Mouse (Mus musculus) granulocyte monocyte progenitor cell, adult 5-6 weeks (primary cell): ENCODE measurements at regions not wholly inside any gene's neighbourhood (a gene's known extent, or its start where the extent isn't known, plus 50 kb on each side); places are given as distances from the start of the nearest gene placed in this dataset.

Source experiments
- ATAC-seq: replicated peaks from 2 replicates; pipeline ENCODE4 v1.8.0; 2016; ENCODE audit warnings: mild to moderate bottlenecking, moderate TSS enrichment, inconsistent platforms; ENCODE audit not compliant: poor library complexity, severe bottlenecking

DNA sequence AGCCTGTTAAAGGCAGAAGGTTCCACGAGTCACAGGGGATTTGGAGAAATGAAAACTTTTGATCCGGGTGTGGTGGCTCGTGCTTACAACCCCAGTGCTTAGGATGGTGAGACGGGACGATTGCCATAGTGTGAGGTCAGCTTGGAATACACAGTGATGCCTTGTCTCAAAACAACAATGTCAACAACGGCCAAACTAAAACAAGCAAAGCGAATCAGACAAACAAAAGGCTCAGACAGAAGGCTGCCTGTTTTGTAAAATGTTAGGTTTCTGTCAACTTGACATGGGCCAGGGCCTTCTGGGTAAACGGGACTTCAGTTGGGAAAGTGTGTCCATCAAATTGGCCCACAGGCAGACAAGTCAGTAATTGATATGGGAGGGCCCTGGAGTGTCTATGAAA is 201.6 kb downstream of the Etnk1 start:
- no peak for ATAC-seq

DNA sequence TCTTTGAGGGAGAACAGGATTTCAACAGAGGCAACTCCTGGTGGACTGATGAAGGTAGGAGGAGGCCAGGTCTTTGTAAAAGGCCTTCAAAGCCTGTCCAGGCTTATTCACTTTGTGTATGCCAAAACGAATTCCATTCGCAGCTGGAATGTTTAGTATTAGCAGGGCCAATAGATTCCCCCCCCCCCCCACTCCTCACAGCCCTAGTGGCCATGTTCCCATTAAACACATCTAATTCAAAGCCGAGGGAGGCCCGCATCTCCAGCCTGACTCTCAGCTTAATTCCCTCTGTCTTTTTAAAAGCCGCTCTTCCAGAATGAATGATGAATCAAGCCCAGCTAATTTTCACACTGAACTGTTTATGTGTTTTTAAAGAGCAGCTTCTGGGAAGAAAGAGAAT is 205.5 kb downstream of the Etnk1 start:
- ATAC-seq = no peak

DNA sequence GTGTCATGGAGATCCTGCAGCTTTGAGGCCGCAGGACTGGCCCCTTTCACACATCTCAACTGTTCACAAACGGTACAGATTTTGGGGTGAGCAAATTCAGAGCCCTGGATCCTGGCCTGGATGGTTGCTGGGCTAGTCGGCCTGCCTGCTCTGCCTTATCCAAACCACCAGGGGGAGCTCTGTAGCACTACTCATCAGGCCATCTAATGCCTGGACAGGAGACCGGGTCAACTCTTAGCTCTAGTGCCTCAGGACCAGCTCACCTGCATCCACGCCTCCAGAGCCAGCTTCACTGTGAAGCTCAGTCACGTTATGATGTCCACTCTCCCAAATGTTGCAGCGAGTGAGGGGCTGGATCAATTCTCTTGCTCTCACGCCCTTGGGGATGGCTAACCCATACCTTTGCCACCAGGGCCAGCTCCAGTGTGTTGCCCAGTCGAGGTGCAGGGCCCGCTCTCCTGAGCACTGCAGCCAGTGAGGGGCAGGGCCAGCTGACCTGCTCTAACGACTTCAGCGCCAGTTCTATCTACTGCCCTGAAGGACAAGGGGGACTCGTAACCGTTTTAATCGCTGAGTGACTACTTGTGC is 206.8 kb downstream of the Etnk1 start:
- ATAC-seq = peak; percentile 95

DNA sequence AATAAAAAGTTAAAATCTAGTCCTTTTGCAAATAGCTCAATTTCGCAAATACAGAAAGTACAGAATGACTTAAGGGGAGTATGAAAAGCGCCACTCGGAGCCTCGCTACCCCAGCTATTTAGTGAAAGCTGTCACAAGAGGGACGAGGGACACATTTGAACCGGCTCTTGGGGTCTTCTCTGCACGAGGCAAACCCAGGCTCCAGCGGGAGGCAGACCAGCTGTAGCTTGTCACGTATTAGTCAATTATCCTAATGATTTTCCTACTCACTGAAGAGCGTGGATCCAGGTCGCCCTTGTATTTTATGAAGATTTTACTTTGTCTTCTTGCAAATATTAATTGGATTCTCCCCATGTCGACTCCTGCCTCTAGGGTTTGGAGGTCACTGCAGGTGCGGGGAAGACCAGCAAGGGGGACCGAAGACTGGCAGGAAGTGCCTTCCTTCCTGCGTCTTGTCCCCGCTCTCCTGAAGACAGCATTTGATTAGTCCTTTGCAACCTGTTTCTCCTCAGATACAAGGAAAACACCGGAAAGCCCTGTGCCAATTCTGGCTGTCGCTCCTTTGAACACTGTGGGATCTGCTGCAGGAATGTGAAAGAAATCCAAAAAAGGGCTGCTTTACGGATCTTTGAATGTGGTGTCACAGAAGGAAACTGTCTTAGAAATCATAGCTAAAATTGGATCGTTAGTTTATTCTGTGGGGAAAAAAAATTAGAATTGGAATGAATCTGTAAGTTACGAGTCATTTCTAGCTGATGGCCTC is 209.1 kb downstream of the Etnk1 start:
- no peak for ATAC-seq

DNA sequence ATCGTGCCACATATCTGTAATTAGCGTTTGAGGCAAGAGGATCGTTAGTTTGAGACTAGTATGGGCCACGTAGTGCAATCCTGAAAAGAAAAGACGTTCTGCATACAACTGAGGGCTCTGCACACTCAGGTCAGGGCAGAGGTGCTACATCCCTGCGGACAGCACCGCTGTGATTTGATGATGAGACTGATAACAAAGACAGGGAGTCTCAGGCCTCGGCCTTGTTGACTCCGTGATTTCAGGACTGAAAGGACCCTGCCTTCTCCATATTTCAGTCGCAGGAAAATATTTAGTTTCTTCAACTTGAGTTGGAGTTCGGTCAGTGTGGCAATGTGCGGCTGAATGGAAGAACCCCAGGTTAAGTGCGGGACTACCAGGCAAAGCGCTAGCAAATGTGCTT is 210.1 kb downstream of the Etnk1 start:
- no peak for ATAC-seq

DNA sequence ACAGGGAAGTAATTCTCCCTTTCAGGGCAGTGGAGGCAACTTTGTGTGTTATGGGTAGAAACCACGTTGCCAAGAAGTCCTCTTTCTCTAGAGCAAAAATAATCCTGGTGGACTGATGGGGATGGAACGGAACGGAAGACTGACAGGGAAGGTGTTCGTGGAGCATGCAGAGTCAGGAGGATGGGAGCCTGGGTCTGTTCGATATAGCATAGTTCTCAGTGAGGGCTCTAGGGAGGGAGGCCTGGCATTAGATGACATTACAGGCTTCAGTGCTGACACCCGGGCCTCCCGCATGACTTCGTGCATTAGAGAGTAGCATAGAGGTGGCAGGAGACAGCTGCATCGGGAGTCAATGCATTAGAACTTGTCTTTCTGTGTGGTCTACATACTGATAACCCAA is 211.1 kb downstream of the Etnk1 start:
- ATAC-seq = no peak

DNA sequence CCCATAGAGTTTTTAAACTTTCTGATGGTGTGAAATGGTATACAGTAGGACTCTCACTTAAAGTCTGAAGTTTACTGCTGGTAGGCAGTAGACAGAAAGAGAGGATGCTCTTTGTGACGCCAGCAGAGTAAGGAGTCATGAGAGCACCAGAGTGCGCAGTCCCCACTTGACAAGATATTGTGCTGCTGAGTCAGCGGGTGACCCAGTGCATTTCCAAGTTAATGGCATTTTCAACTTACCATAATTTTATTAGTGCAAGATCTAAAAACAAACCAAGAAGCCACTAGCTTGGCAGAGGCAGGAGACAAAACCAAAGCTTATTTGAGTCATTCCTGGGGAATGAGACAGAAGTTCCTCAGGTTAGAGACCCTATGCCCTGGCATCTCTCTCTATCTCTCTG is 213.5 kb downstream of the Etnk1 start:
- no peak for ATAC-seq

DNA sequence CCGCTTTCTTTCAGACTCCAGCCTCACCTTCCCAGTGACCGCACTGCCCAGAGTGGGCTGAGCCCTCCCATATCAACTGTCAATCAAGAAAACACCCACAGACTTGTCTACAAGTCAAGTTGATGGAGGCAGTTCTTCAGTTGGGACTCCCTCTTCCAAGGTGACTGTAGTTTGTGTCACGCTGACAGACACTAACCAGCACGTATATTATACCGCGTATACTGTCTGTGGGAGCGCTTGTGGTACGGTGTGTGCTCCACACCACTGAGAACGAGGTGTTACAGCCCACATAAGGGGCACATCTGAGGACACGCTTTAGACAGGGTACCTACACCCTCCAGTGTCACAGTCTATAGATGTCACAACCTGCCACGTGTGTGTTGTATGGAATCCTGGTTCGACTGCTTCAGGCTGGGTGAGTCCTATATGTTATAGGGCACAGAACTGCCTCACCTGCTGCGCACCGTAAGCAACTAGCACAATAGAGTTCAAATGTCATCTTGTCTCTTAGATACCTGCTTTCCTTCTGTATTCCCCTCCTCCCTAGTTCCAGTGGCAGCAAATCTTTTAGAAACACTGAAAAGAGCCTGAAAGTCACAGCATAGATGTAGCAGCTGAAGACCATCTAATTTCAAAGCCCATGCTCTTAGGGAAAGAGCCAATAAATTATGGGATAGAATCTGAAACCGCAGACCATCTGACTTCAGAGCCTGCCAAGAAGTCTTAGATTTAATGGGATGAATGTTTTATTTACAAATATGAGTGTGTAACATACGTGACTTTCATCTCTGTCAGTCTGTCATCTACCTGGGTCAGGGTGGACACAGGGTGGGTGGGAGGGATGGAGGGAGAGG is 219.8 kb downstream of the Etnk1 start:
- no peak for ATAC-seq

DNA sequence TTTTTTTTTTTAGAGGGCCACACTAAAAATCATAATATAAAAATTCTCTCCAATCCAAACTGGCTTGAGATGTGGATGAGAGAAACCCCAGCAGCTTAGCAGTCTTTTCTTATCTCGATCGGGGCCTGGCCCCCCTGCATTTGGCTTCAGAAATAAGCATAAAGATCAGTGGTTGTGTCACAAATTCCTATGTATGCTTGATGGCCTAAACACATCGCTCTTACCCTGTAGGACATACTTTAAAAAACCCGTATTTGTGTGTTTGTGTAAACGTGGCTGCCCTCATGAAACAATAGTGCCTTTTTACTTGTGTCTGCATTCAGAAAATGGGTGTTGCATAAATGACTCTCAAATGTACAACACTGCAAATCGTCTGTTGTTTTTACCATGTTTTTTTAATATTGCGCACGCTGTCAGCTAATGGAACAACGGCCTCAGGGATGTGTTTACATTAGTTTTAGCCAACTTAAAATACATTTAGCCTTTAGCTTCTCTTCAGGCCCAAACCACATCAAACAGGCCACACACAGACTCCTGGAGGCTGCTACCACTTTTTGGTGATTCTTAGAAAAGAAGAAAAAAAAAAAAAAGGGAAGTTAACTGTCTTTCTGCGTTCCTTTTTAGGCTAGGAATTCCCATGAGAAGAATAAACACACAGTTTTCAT is 226.7 kb downstream of the Etnk1 start:
- ATAC-seq = no peak

DNA sequence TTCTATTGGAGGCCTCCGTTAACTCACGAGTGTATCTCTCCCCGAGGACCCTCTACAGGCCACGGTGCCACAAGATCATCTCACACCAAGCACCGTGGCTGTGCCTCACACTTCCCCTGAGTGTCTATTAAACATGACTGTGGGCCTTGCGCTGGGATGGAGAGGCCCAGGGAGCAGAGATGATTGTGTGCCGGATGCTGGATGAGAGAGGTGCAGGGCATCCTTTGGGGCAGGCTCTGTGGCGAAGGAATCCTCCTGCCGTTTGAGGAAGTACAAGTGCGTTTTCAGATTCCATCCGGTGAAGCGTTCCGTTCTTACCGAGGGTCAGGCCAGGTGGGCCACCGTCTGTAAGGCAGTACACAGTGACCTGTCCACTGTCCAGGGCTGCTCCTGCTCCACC is 227.4 kb downstream of the Etnk1 start:
- ATAC-seq = 0 out of 2 replicates have a peak, but pooled peaks have one; percentile 14

DNA sequence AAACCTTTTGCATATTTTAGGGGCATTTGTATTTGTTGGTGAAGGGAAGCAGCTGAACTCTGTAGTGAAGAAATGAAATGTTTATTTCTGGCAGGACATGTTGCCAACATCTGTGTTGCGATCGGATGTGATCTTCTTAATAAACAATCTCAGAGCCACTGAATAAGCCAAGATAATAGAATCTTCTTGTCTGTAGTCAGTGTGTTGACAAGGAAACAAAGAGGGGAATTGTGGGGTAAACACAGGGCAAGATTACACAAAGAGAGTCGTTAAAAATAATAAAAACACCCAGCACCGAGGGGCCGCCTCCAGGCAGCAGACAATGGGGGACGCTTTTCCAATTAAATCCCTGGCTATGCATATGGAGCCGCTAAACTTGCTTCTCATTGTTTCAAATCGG is 234.4 kb downstream of the Etnk1 start:
- ATAC-seq = no peak

DNA sequence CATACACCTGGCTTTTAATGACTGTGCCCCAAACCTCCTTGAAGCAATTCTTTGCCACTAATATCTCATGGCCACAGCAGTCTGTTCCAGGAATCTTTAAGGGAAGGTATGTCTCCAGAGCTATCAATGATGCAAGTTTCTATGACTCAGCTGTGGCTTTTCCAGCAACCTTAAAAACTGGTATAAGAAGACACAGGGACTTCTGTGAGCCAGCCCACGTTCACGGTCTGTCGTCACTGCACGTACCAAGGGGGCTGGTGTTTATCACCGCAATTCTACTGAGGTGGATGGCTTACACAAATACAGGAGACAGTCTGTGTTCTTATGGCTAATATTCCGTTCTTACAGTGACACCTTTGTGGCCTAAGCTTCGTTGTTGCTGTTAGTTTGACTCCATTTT is 234.9 kb downstream of the Etnk1 start:
- no peak for ATAC-seq

DNA sequence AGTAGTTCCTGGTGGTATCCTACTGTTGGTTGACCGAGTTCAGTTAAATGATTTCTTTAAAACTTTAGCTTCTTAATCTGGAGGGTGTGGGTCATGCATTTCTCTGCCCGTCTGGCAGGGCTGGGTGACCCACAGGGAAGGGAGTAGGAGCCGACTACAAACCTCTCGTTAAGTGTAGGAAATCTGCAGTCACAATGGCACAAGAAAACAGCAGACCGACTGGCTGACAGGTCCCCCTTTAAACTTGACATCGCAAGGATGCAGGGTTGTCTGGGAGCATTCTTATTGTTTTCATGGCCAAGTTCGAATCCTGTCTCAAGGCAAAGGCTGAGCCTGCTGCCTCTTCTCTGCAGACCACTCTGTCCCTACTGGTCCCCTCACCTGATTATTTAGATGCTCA is 235.7 kb downstream of the Etnk1 start:
- ATAC-seq = no peak

DNA sequence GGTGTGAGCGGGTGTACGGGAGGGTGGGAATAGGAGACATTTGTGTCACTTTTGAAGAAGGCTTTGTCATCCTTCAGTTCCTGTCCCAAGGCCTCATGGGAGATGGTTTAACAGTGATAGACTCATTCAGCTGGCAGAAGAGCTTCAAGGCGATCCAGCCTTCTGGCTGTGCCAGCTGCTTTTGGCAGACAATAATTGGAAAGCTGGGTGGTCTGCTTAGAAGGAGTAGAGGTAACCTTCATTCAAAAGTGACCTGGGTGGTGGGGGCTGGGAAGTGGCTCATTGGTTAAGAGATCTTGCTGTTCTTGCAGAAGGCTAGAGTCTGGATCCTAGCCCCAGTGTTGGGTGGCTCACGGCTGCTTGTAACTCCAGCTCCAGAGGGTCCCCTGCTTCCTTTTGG is 237.5 kb downstream of the Etnk1 start:
- no peak for ATAC-seq

DNA sequence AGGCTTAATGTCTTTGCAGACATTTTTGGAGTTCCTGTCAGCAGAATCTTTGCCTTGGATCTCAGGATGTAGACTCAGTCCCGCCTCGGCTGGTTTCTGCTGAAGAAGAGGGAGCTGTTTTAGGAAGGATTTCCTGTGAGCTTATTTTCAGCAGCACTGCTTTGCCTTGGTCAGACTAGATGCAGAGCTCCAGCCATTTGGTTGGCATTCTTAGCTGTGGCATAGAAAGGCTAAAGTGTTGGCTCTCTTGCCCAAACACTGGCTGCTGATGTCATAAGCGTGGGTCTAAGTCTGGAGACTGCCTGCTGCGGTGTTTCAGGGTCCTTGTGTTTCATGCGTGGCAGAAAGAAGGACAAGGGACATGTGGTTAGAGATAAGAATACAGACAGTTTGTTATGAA is 245.0 kb downstream of the Etnk1 start:
- no peak for ATAC-seq

DNA sequence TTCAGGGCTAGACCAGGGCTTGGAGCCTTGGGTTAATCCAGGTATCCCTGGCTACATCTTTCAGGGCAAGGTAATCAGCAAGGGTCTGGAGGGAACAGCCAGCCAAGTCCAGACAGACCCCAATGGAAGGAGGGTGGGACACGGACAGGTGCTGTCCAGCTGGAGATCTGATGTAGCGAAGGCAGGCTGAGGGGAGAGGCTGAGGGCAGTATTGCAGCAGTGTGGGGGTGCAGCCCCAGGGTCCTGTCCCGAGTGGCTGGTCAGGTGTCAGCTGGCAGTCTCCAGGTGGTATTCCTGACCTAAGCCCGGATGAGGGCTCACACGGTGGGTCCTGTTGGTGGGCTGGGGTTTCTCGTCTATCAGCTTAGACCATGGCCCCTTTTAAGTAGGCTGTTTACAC is 245.7 kb downstream of the Etnk1 start:
- no peak for ATAC-seq

DNA sequence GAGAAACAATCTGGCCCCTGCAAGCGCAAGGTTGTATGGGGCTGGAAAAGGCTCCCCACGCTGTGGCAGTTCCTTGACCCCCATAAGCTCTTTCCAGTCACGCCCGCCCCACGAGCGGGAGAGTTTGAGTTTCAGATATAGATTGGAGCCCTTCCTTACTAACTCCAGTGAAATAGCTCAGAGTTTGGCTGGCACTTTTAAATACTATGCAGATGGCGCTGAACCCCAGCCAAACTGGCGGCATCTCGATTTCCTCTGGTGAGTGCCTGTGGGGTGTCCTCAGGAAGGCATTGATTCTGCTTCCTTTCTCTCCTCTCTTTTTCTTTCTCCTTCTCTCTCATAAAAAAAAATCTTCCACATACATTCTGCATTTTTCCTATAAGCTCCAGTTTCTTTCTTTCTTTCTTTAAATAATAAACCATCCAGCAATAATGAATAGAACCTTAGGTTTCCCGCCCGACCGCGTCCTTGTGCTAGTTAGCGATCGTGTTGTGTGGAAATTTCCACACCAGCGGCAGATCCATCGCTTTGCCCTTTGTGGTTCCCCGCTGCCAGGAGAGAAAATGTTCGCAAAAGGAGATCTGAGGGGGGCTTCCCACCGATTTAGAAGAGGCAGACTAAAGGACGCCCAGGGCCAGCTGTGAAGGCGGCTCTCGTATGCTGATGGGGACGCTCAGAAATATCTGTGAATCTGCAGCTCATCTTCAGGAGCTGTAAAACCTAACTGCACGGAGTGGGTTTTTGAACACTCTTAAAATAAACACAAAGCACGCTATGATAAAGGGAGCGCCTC is 247.8 kb downstream of the Etnk1 start:
- ATAC-seq = no peak

DNA sequence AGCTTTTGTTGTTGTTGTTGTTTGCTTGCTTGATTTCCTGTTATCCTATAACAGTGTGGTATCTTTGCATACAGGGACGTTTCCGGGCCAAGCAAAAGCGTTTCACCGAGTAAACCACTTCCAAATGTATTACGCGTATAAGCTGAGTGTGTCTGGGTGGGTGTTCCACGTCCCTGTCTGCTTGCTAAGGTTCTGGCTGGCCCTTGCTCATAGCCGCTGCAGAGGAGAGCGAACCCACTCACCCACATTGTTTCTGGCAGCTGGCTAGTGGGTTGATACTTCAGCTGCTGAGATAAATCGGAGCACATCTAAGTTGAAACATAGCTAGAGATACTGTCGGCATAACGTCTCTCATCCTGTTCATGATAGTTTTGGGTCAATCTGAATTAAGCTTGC is 248.4 kb downstream of the Etnk1 start:
- no peak for ATAC-seq

DNA sequence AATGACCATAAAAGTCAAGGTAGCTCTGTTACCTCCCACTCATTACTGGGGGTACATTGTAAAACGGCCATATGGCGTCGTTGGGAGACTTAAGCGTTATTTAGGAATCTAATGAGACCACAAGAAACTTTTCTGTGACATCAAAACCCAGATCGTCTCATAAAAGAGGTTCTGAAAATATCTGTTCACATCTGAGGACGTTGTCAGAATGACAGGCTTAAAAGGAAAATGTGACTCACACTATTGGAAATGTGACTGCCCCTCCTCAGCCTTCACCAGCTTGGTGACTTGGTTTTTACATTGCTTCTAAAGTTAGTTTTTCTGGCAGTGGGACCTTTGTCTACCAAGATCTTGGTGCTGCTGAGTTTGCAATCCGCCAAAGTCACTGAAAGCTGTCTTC is 252.9 kb downstream of the Etnk1 start:
- no peak for ATAC-seq

DNA sequence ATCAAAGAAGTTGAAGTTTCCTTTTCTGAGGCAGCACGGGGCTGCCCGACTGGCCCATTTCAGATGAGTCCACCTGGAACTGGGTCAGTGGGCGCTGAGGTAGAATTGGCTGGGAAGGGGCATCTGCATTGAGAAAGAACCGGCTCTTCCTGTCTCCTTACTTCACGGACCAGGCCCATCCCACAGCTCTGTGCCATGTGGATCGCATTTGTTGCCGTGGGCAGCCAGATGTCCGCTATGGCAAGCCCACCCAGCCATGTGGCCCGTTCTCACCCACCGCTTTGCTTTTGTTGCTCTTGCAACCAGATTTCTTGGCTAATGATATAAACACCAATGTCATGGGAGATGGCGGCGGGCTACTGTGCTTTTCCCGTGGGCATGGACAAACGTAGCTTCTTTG is 256.0 kb downstream of the Etnk1 start:
- no peak for ATAC-seq
